Mouse (Mus musculus) adrenal gland, adult 2 months (tissue): Measurements from ENCODE around the gene Gabarap. TPM values are rescaled to one million over a fixed set of nuclear protein-coding genes. Genes with fewer than 3 reads are reported as not detected.
A peak's percentile ranks its signal among the peaks of the same experiment; 100 is the strongest.

Source experiments
- DNase-seq: peaks from one replicate; pipeline ENCODE4 v3.0.0; 2021
- polyA plus RNA-seq: library from polyadenylated mRNA; depleted of rRNA; stranded (reverse); fragments of >200 nt; gene quantifications from 2 replicates; pipeline ENCODE4 v1.2.3, GENCODE M21; 2012
- total RNA-seq, 2 experiments: library from RNA; stranded (reverse); gene quantifications; 2 replicates each; pipeline ENCODE4 v1.2.3; 2021

Gene Gabarap
- total and polyA plus RNA-seq, 3 experiments = 315 to 580 (median 487) TPM

GRCm38 (mm10) chr11:69968793-69969192 lies 22.1 kb upstream of the Gabarap start:
- no peak for DNase-seq

GRCm38 (mm10) chr11:69970222-69970621 lies 20.7 kb upstream of the Gabarap start:
- DNase-seq = no peak

- no peak for DNase-seq
Observed at GRCm38 (mm10) chr11:69970775-69971174, 20.2 kb upstream of the Gabarap start.

GRCm38 (mm10) chr11:69974907-69975306 lies 16.0 kb upstream of the Gabarap start:
- peak; percentile 62 for DNase-seq

- peak; percentile 52 for DNase-seq
Observed at GRCm38 (mm10) chr11:69976271-69976670, 14.7 kb upstream of the Gabarap start.

GRCm38 (mm10) chr11:69979827-69980195 lies 11.1 kb upstream of the Gabarap start:
- no peak for DNase-seq

GRCm38 (mm10) chr11:69980196-69981140 lies 10.5 kb upstream of the Gabarap start:
- peak; percentile 100 for DNase-seq

- no peak for DNase-seq
Observed at GRCm38 (mm10) chr11:69981141-69981762, 9.7 kb upstream of the Gabarap start, which contains the start of gene Ctdnep1. Ctdnep1 (plus strand) TSS chr11:69981156.

GRCm38 (mm10) chr11:69982225-69982624 lies 8.7 kb upstream of the Gabarap start, which contains the start of gene Elp5:
Elp5 (minus strand) TSS chr11:69982517.
- peak; percentile 4 for DNase-seq

- peak; percentile 21 for DNase-seq
Observed at GRCm38 (mm10) chr11:69982877-69983276, 8.1 kb upstream of the Gabarap start.

- no peak for DNase-seq
Observed at GRCm38 (mm10) chr11:69983377-69983776, 7.6 kb upstream of the Gabarap start.

- DNase-seq = no peak
Observed at GRCm38 (mm10) chr11:69984431-69984830, 6.5 kb upstream of the Gabarap start.

- DNase-seq = no peak
Observed at GRCm38 (mm10) chr11:69989949-69990348, 994 bp upstream of the Gabarap start.

GRCm38 (mm10) chr11:69991711-69992110 lies 768 bp downstream of the Gabarap start:
- DNase-seq = no peak

- DNase-seq = peak; percentile 42
Observed at GRCm38 (mm10) chr11:69992396-69992795, 1.5 kb downstream of the Gabarap start.

GRCm38 (mm10) chr11:69992932-69993331 lies 2.0 kb downstream of the Gabarap start:
- DNase-seq = no peak

- DNase-seq = no peak
Observed at GRCm38 (mm10) chr11:69994401-69995090, 3.6 kb downstream of the Gabarap start.

- peak; percentile 99 for DNase-seq
Observed at GRCm38 (mm10) chr11:69995391-69995960, 4.5 kb downstream of the Gabarap start, which contains the start of gene Phf23. Phf23 (plus strand) TSS chr11:69995777.

- no peak for DNase-seq
Observed at GRCm38 (mm10) chr11:69996161-69997061, 5.5 kb downstream of the Gabarap start.

GRCm38 (mm10) chr11:69997070-69997509 lies 6.1 kb downstream of the Gabarap start:
- peak; percentile 95 for DNase-seq
